ENCODE assay signal across 9 mouse cellular contexts in genomic region chr11:99464836-99465235, GRCm38 (mm10). TPM values are rescaled to one million over a fixed set of nuclear protein-coding genes. Genes with fewer than 3 reads are reported as not detected.
DNase-seq lines count a peak whose midpoint lies in the region; ATAC-seq and TF ChIP-seq lines count a peak whose summit lies in the region.
"Had no signal": no experiment of that assay in that cellular context is flagged by ENCODE, and none has a peak within 500 bp of the region (broad histone marks: within the 10 kb centered on the region; RNA-seq: fewer than 3 reads in every experiment).

No protein-coding gene starts in this region.

- H3K9me3 ChIP-seq in CH12.LX (replicated peaks; ENCODE audit: low read length) = no peaks in the 10 kb centered on the region
- no peaks in the 10 kb centered on the region for H3K9me3 ChIP-seq in lung, postnatal 0 days (ENCODE audit: low read length)

- no peaks in the 10 kb centered on the region for H3K4me1 ChIP-seq in CH12.LX (ENCODE audit: control insufficient read depth in 1 of 2, insufficient read depth in 2 of 2)
- H3K4me1 ChIP-seq in lung, postnatal 0 days (ENCODE audit: insufficient read depth, low read depth, low read length) = no peaks in the 10 kb centered on the region

- no peak for ATAC-seq in Patski
- ATAC-seq in lung, postnatal 0 days = peak; percentile 13; the same call in 1 of the 2 replicates
- no peak for ATAC-seq in activated CD4-positive, CD25-positive, alpha-beta regulatory T cell, adult 4 months

- no peak overlapping the region for H3K4me2 ChIP-seq in CH12.LX (ENCODE audit: insufficient read depth, low read depth, poor library complexity, severe bottlenecking)
- H3K4me2 ChIP-seq in lung, postnatal 0 days (replicated peaks; ENCODE audit: low read depth, low read length) = no peak overlapping the region

- DNase-seq in CH12.LX (ENCODE audit: extremely low read depth) (peak; percentile 86), Patski (ENCODE audit: low read depth, low spot score) (peak; percentile 44)
- DNase-seq in cerebellum, postnatal 10 days = peak; percentile 94 to 98
- peak; percentile 71 for DNase-seq in gastrocnemius, adult 2 months
- peak; percentile 88 for DNase-seq in layer of hippocampus, adult 11-12 months (ENCODE audit: low spot score)
- peak; percentile 86 for DNase-seq in lung, postnatal 0 days (ENCODE audit: low spot score)
- peak; percentile 50 for DNase-seq in skeletal muscle tissue, adult 2 months (ENCODE audit: low read depth, low spot score)

- in situ Hi-C loops in CH12.LX (cut with MboI; ENCODE audit: low pct_ligation_motif_present, low pct_unique_long_range_greater_than_20kb, low sequenced_read_pairs) (loop anchor here (5.0 to 10.0 kb wide), 3 partner anchors 83 to 830 kb away; no protein-coding TSS in a partner anchor), Patski (cut with MboI; ENCODE audit: low pct_unique_long_range_greater_than_20kb) (loop anchor here (5.0 kb wide), 6 partner anchors 53 to 832 kb away; no protein-coding TSS in a partner anchor)

- no peak overlapping the region for H3K9ac ChIP-seq in CH12.LX (ENCODE audit: insufficient read depth, low read depth)
- H3K9ac ChIP-seq in lung, postnatal 0 days (replicated peaks; ENCODE audit: low read depth) = no peak overlapping the region

- H3K79me2 ChIP-seq in CH12.LX (replicated peaks; ENCODE audit: control insufficient read depth, extremely low read depth, insufficient read depth, poor library complexity, severe bottlenecking) = no peaks in the 10 kb centered on the region

- 3% methylated on average over 5 of the region's 5 CpGs for WGBS in lung, postnatal 0 days

- CTCF ChIA-PET in Patski (lab: Charles Lee) = interaction anchor here (1.0 to 2.3 kb wide), 6 partner anchors 52 to 833 kb away, joined by 6 to 14 read pairs (median 9); no protein-coding TSS in a partner anchor

- TF ChIP-seq CTCF in CH12.LX (conservative IDR thresholded peaks at IDR 0.05 in 1 of 2, IDR thresholded peaks at IDR 0.05 in 1 of 2; ENCODE audit: low read depth in 2 of 2, low read length in 2 of 2) = peak; percentile 93
- peak; percentile 81 for TF ChIP-seq CTCF in Patski (IDR thresholded peaks at IDR 0.05)
- TF ChIP-seq CTCF in gastrocnemius, adult 2 months (IDR thresholded peaks at IDR 0.05) = peak; percentile 78
- TF ChIP-seq CTCF in lung, postnatal 0 days (IDR thresholded peaks at IDR 0.05) = peak; percentile 82

- intact Hi-C loops in gastrocnemius, adult 2 months (cut with DNase I) = loop anchor here (2.0 to 10.0 kb wide), 5 partner anchors 110 to 832 kb away; no protein-coding TSS in a partner anchor

- no peak overlapping the region for H3K4me3 ChIP-seq in CH12.LX (replicated peaks in 1 of 3; ENCODE audit: low read depth in 2 of 3, low read length in 2 of 3, poor library complexity in 1 of 3)
- H3K4me3 ChIP-seq in gastrocnemius, adult 2 months = no peak overlapping the region
- H3K4me3 ChIP-seq in lung, postnatal 0 days (ENCODE audit: low read depth, low read length) = no peak overlapping the region

- TF ChIP-seq RAD21 in CH12.LX (IDR thresholded peaks at IDR 0.05; ENCODE audit: low read depth, low read length) = peak; percentile 90

- no peak for TF ChIP-seq POLR2A in CH12.LX (IDR thresholded peaks at IDR 0.05; ENCODE audit: low read depth, low read length)

- no peak overlapping the region for H3K27ac ChIP-seq in CH12.LX (ENCODE audit: insufficient read depth, low read depth)
- no peak overlapping the region for H3K27ac ChIP-seq in gastrocnemius, adult 2 months
- H3K27ac ChIP-seq in lung, postnatal 0 days (ENCODE audit: low read length) = no peak overlapping the region
- H3K27ac ChIP-seq: macrophage had no signal

- no peak for TF ChIP-seq EP300 in CH12.LX (IDR thresholded peaks at IDR 0.05; ENCODE audit: low read length)
- TF ChIP-seq EP300 in lung, postnatal 0 days (IDR thresholded peaks at IDR 0.05) = peak; percentile 26; the same call in 1 of the 2 replicates

- POLR2A ChIA-PET in Patski (lab: Charles Lee) = no interaction called here

- no peaks in the 10 kb centered on the region for H3K36me3 ChIP-seq in CH12.LX (replicated peaks in 1 of 2; ENCODE audit: control insufficient read depth in 1 of 2, insufficient read depth in 1 of 2, low read length in 1 of 2)
- no peaks in the 10 kb centered on the region for H3K36me3 ChIP-seq in lung, postnatal 0 days (ENCODE audit: insufficient read depth, low read length)

- H3K27me3 ChIP-seq in CH12.LX (replicated peaks) (peaks cover 87% of the 10 kb centered on the region), Patski (no peaks in the 10 kb centered on the region)
- H3K27me3 ChIP-seq in lung, postnatal 0 days (replicated peaks; ENCODE audit: insufficient read depth, low read length) = no peaks in the 10 kb centered on the region

- dilution Hi-C loops in CH12.LX (cut with MboI; ENCODE audit: extremely low pct_ligation_motif_present, extremely low pct_unique_long_range_greater_than_20kb, low sequenced_read_pairs) = no loop called here

TF ChIP-seq in CH12.LX, 34 proteins besides CTCF, POLR2A, EP300 and RAD21:
- TF ChIP-seq PAX5 (IDR thresholded peaks at IDR 0.05; ENCODE audit: low read length) = no peak
- peak; percentile 100 for TF ChIP-seq ZNF384 (IDR thresholded peaks at IDR 0.05; ENCODE audit: low read depth, low read length)
- 0 out of 2 replicates have a peak, but pooled peaks have one; percentile 51 for TF ChIP-seq MYC (IDR thresholded peaks at IDR 0.05; ENCODE audit: low read depth, low read length)
- TF ChIP-seq SMC3 (IDR thresholded peaks at IDR 0.05; ENCODE audit: low read depth, low read length) = peak; percentile 83
- TF ChIP-seq USF2 (conservative IDR thresholded peaks at IDR 0.05; ENCODE audit: low read depth, low read length) = no peak
- TF ChIP-seq MAZ (IDR thresholded peaks at IDR 0.05; ENCODE audit: low read depth, low read length) = no peak

RNA-seq across cellular contexts. Expression of gene Krt20, which starts 26.9 kb away (rescaled TPM):
- total RNA-seq in CH12.LX (2012; rRNA removed) (not detected in 2 replicates), CH12.LX (2014; rRNA removed) (not detected in 2 replicates)
- polyA plus RNA-seq in CH12.LX (2012; ENCODE audit: insufficient read length, low read depth) (not detected in 2 replicates), Patski (2021) (not detected)
- total RNA-seq in gastrocnemius, adult 2 months (2021) = not detected
- 0.27 and 0.31 TPM in 2 replicates for polyA plus RNA-seq in lung, postnatal 0 days (2015; fragmentation: Nextera tagmentation; extraction: Ambion mirVana)
- polyA plus RNA-seq in activated CD4-positive, CD25-positive, alpha-beta regulatory T cell, adult 4 months (2017; shearing (Covaris generic)) = under 1 TPM in 1 of 2 experiments, not detected in 1; 0.17 TPM
- polyA plus RNA-seq: macrophage had no signal

RNA-seq across cellular contexts. Expression of gene Krt23, which starts 28.1 kb away (rescaled TPM):
- total RNA-seq in CH12.LX (2012; rRNA removed) (not detected in 2 replicates), CH12.LX (2014; rRNA removed) (not detected in 2 replicates)
- polyA plus RNA-seq in CH12.LX (2012; ENCODE audit: insufficient read length, low read depth) (not detected in 2 replicates), Patski (2021) (0.09 TPM)
- not detected for total RNA-seq in gastrocnemius, adult 2 months (2021)
- 8.2 and 9.7 TPM in 2 replicates for polyA plus RNA-seq in lung, postnatal 0 days (2015; fragmentation: Nextera tagmentation; extraction: Ambion mirVana)
- not detected for polyA plus RNA-seq in activated CD4-positive, CD25-positive, alpha-beta regulatory T cell, adult 4 months (2017; shearing (Covaris generic))
- polyA plus RNA-seq: macrophage had no signal

RNA-seq across cellular contexts. Expression of gene Krt12, which starts 42.8 kb away (rescaled TPM):
- total RNA-seq in CH12.LX (2012; rRNA removed) (not detected in 2 replicates), CH12.LX (2014; rRNA removed) (not detected in 2 replicates)
- polyA plus RNA-seq in CH12.LX (2012; ENCODE audit: insufficient read length, low read depth) (not detected in 2 replicates), Patski (2021) (not detected)
- not detected for total RNA-seq in gastrocnemius, adult 2 months (2021)
- polyA plus RNA-seq in lung, postnatal 0 days (2015; fragmentation: Nextera tagmentation; extraction: Ambion mirVana) = not detected in 2 replicates
- polyA plus RNA-seq in activated CD4-positive, CD25-positive, alpha-beta regulatory T cell, adult 4 months (2017; shearing (Covaris generic)) = not detected
- polyA plus RNA-seq: macrophage had no signal

RNA-seq across cellular contexts. Expression of gene Krt39, which starts 56.3 kb away (rescaled TPM):
- total RNA-seq in CH12.LX (2012; rRNA removed) = not detected in 2 replicates
- not detected in 2 replicates for total RNA-seq in CH12.LX (2014; rRNA removed)
- not detected in 2 replicates for polyA plus RNA-seq in CH12.LX (2012; ENCODE audit: insufficient read length, low read depth)
- polyA plus RNA-seq in Patski (2021) = 0.08 TPM
- total RNA-seq in gastrocnemius, adult 2 months (2021) = not detected
- polyA plus RNA-seq in lung, postnatal 0 days (2015; fragmentation: Nextera tagmentation; extraction: Ambion mirVana) = not detected in 2 replicates
- polyA plus RNA-seq in activated CD4-positive, CD25-positive, alpha-beta regulatory T cell, adult 4 months (2017; shearing (Covaris generic)) = not detected
- polyA plus RNA-seq: macrophage had no signal

Comparison
In these comparisons a context has a peak if more than half of its experiments do, and no peak if none do; other contexts are left out.
1. DNase-seq: peak in every context shown above with its lines; median percentile 96 in cerebellum, postnatal 10 days; 88 in layer of hippocampus, adult 11-12 months; 86 in CH12.LX; 86 in lung, postnatal 0 days; 71 in gastrocnemius, adult 2 months; 50 in skeletal muscle tissue, adult 2 months; 44 in Patski.